Mouse (Mus musculus) cortical plate, adult 2 months (tissue): ENCODE data around the gene Cybc1.

ENCODE experiments used
- CTCF ChIP-seq: fragments of 200-500 bp; IDR thresholded peaks from 2 replicates; pipeline ENCODE4 v1.5.1; 2011; ENCODE audit warnings: mild to moderate bottlenecking, control low read depth, low read length; ENCODE audit not compliant: insufficient read depth; ENCODE audit errors: extremely low read depth
- POLR2A ChIP-seq: fragments of 200-500 bp; IDR thresholded peaks from 2 replicates; pipeline ENCODE4 v1.6.1; 2011; ENCODE audit warnings: mild to moderate bottlenecking, low read length, control low read depth; ENCODE audit not compliant: insufficient read depth; ENCODE audit errors: extremely low read depth

GRCm38 (mm10) chr11:121176285-121177270 lies 52.5 kb downstream of the Cybc1 start:
- TF ChIP-seq POLR2A, result no peak
- peak; percentile 84 for TF ChIP-seq CTCF
